Mouse (Mus musculus) heart, adult 2 months (tissue): ENCODE measurements at regions not wholly inside any gene's neighbourhood (a gene's known extent, or its start where the extent isn't known, plus 50 kb on each side); places are given as distances from the start of the nearest gene placed in this dataset.

Source experiments
- CTCF ChIP-seq: fragments of 200-600 bp; IDR thresholded peaks from 2 replicates; pipeline ENCODE4 v1.8.1; 2022; ENCODE audit warnings: antibody characterized with exemption, mild to moderate bottlenecking, moderate library complexity
- POLR2A ChIP-seq: fragments of 200-500 bp; IDR thresholded peaks from 2 replicates; pipeline ENCODE4 v1.6.1; 2011; ENCODE audit warnings: mild to moderate bottlenecking, low read depth, low read length, control low read depth; ENCODE audit not compliant: insufficient read depth

DNA sequence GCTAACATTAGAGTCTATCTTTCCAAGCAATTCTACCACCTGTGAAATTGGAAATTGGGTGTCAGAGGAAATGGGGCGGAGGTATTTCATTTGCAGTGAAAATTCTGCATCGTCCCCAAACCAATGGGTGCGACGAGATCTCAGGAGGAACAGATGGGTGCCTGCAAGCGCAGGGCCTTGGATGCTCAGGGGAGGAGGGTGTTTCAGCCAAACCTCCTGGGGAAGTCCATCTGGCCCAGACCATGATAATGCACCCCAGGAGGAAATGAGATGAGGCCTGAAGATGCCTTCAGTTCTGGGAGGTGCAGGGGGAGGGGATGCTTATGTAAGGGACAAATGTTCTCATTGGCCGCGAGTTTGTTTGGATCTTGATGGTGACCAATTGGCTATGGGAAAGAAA, 205.9 kb upstream of the Dynlrb2 start:
- no peak for TF ChIP-seq CTCF
- TF ChIP-seq POLR2A, result no peak
